Mouse (Mus musculus) C2C12 (cell line): ENCODE results near the gene Ryk. TPM values are rescaled to one million over a fixed set of nuclear protein-coding genes. Genes with fewer than 3 reads are reported as not detected.

Experiments used
- H3K27me3 ChIP-seq: one replicate; pipeline ENCODE4 v1.6.1; 2011; ENCODE audit not compliant: control insufficient read depth, insufficient read depth, insufficient read length
- H3K36me3 ChIP-seq: one replicate; pipeline ENCODE4 v1.6.1; 2011; ENCODE audit not compliant: control insufficient read depth, insufficient read depth
- H3K4me3 ChIP-seq: one replicate; pipeline ENCODE4 v1.5.1; 2011; ENCODE audit warnings: mild to moderate bottlenecking, control low read depth; ENCODE audit not compliant: poor library complexity, insufficient read depth, severe bottlenecking
- H3K79me2 ChIP-seq: one replicate; pipeline ENCODE4 v1.6.1; 2011; ENCODE audit not compliant: control insufficient read depth, insufficient read depth
- H3K79me3 ChIP-seq: one replicate; pipeline ENCODE4 v1.6.1; 2011; ENCODE audit warnings: low read depth, control low read depth
- H3ac ChIP-seq: one replicate; pipeline ENCODE3; 2011; ENCODE audit warnings: low read depth; ENCODE audit not compliant: control insufficient read depth, insufficient read length
- CEBPB ChIP-seq: IDR thresholded peaks from one replicate; pipeline ENCODE4 v1.6.1; 2011; ENCODE audit warnings: low read depth, mild to moderate bottlenecking, control low read depth, moderate library complexity
- CTCF ChIP-seq: IDR thresholded peaks from one replicate; pipeline ENCODE4 v1.5.1; 2011; ENCODE audit not compliant: control insufficient read depth, insufficient read depth, insufficient read length
- FOSL1 ChIP-seq: IDR thresholded peaks from one replicate; pipeline ENCODE4 v1.8.0; 2011; ENCODE audit warnings: mild to moderate bottlenecking, low read length; ENCODE audit not compliant: poor library complexity, insufficient read depth, severe bottlenecking
- MAX ChIP-seq: IDR thresholded peaks from one replicate; pipeline ENCODE4 v1.6.1; 2011; ENCODE audit warnings: mild to moderate bottlenecking, control low read depth
- MYOD1 ChIP-seq: IDR thresholded peaks from one replicate; pipeline ENCODE4 v1.6.1; 2011; ENCODE audit warnings: low read depth; ENCODE audit not compliant: control insufficient read depth, insufficient read length
- MYOG ChIP-seq: IDR thresholded peaks from one replicate; pipeline ENCODE4 v1.6.1; 2011; ENCODE audit not compliant: control insufficient read depth, insufficient read length; ENCODE audit errors: extremely low read depth
- USF1 ChIP-seq: IDR thresholded peaks from one replicate; pipeline ENCODE4 v1.6.1; 2011; ENCODE audit warnings: low read depth, mild to moderate bottlenecking, control low read depth, moderate library complexity
- polyA plus RNA-seq: library from polyadenylated mRNA; unstranded; fragments of >200 nt; fragmentation: generic; extraction: Trizol; gene quantifications from one replicate; pipeline ENCODE4 v1.2.1, GENCODE M21; 2012; ENCODE audit warnings: missing spikeins

Gene Ryk
- polyA plus RNA-seq, 1 experiment = 68.4 TPM

GRCm38 (mm10) chr9:102859963-102860362, 25.2 kb downstream of the Ryk start:
- Histone ChIP-seq H3K79me2 (peaks cover 64% of the 10 kb centered on the region), H3K27me3 (no peaks in the 10 kb centered on the region), H3K36me3 (peaks cover 5% of the 10 kb centered on the region), H3K79me3 (peaks cover 33% of the 10 kb centered on the region), H3ac (no peak overlapping the region), H3K4me3 (no peak overlapping the region)
- TF ChIP-seq CTCF = no peak

DNA sequence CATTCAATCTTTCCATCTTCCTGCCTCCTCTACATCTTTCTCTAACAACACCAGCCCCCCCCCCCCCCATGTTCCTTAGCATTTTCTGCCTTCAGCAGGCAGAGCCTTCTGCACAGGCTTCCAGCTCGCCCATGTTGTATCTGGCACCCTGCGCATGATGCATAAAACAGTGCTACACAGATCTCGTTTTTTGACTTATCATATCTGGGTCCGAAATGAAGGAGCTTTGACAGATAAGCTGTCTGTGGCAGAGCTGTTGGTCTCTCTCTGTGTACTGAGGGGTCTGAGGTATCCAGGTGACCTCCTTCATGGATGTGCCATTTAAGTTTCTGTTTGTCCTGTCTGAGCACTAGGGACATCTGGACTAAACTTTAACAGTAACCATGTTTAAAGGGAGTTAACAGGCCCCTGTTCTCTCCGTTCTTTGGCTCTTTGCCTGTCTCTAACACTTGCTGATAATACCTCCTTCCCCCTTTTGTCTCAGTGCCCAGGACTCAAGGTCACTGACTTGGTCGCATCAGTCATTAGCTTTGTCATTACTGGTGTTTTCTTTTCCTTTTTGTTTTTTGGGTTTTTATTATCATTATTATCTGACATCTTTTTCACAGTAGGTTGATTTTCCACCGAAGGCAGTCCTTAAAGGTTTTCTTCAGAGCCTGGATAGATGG, 26.2 kb downstream of the Ryk start:
- TF ChIP-seq FOSL1 (no peak), CTCF (no peak), MAX (no peak), CEBPB (no peak), MYOG (no peak), MYOD1 (no peak)
- Histone ChIP-seq H3K4me3 (no peak overlapping the region), H3K27me3 (no peaks in the 10 kb centered on the region), H3K79me3 (peaks cover 33% of the 10 kb centered on the region), H3K79me2 (peaks cover 62% of the 10 kb centered on the region), H3ac (no peak overlapping the region), H3K36me3 (peaks cover 5% of the 10 kb centered on the region)

- Histone ChIP-seq H3K36me3 (peaks cover 5% of the 10 kb centered on the region), H3K4me3 (no peak overlapping the region), H3K79me2 (peaks cover 54% of the 10 kb centered on the region), H3K79me3 (peaks cover 29% of the 10 kb centered on the region), H3K27me3 (no peaks in the 10 kb centered on the region), H3ac (no peak overlapping the region)
- TF ChIP-seq CEBPB = no peak
- no peak for TF ChIP-seq CTCF
- no peak for TF ChIP-seq MYOG
- TF ChIP-seq MAX = no peak
These were observed 27.1 kb downstream of the Ryk start for GRCm38 (mm10) chr9:102861789-102862188.

GRCm38 (mm10) chr9:102862260-102862659, 27.5 kb downstream of the Ryk start:
- Histone ChIP-seq H3K79me2 (peaks cover 49% of the 10 kb centered on the region), H3K4me3 (no peak overlapping the region), H3K27me3 (no peaks in the 10 kb centered on the region), H3K79me3 (peaks cover 28% of the 10 kb centered on the region), H3K36me3 (peaks cover 7% of the 10 kb centered on the region), H3ac (no peak overlapping the region)
- TF ChIP-seq MAX (no peak), FOSL1 (no peak), CEBPB (no peak)

GRCm38 (mm10) chr9:102863876-102864545, 29.3 kb downstream of the Ryk start:
- no peak overlapping the region for H3K4me3 ChIP-seq

DNA sequence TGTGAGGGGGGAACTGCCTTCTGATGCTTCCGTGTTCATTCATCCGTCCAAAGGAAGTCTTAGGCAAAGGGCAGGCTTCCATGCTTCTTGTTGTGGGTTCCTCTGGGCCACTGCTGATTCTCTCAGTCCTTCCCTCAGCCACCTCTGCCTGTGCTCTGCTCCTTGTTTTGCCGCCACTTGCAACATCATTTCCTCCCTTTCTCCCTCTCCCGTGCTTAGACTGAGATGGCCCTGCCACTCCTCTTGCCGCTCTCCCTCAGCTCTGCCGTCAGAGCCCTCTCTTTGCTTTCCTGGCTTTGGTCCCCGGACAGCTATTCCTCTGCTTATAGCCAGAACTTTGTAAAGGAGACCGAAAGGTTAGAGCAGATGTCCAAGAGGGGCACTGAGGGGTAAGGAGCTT, 30.2 kb downstream of the Ryk start:
- no peak overlapping the region for H3K4me3 ChIP-seq
- no peaks in the 10 kb centered on the region for H3K27me3 ChIP-seq
- peaks cover 21% of the 10 kb centered on the region for H3K36me3 ChIP-seq
- H3K79me2 ChIP-seq = peaks cover 22% of the 10 kb centered on the region
- peaks cover 7% of the 10 kb centered on the region for H3K79me3 ChIP-seq
- no peak overlapping the region for H3ac ChIP-seq
- TF ChIP-seq USF1 = no peak
- TF ChIP-seq MYOG = no peak
- TF ChIP-seq CEBPB = no peak
- TF ChIP-seq FOSL1 = no peak
- no peak for TF ChIP-seq MAX
- TF ChIP-seq CTCF = no peak
- TF ChIP-seq MYOD1 = no peak

More at GRCm38 (mm10) chr9:102863876-102864545, 29.3 kb downstream of the Ryk start:
- Histone ChIP-seq H3K27me3 (no peaks in the 10 kb centered on the region), H3K36me3 (peaks cover 17% of the 10 kb centered on the region), H3ac (no peak overlapping the region), H3K79me2 (peaks cover 31% of the 10 kb centered on the region), H3K79me3 (peaks cover 15% of the 10 kb centered on the region)
- TF ChIP-seq MYOG = no peak
- no peak for TF ChIP-seq MYOD1
